Mouse (Mus musculus) lung, adult 2 months (tissue): ENCODE measurements around the gene Tmem200c. TPM values are rescaled to one million over a fixed set of nuclear protein-coding genes. Genes with fewer than 3 reads are reported as not detected.

Experiments
- DNase-seq: peaks from one replicate; pipeline ENCODE4 v3.0.0; 2022
- H3K4me1 ChIP-seq: fragments of 200-500 bp; 2 replicates; pipeline ENCODE4 v1.6.1; 2011; ENCODE audit warnings: low read length; ENCODE audit not compliant: control insufficient read depth, insufficient read depth
- H3K4me3 ChIP-seq: fragments of 200-500 bp; replicated peaks from 2 replicates; pipeline ENCODE3; 2011; ENCODE audit warnings: low read depth, mild to moderate bottlenecking, control low read depth, low read length; ENCODE audit errors: extremely low read depth
- CTCF ChIP-seq: fragments of 200-500 bp; IDR thresholded peaks from 2 replicates; pipeline ENCODE4 v1.5.1; 2011; ENCODE audit warnings: mild to moderate bottlenecking, low read length, control low read depth; ENCODE audit not compliant: insufficient read depth
- POLR2A ChIP-seq: fragments of 200-500 bp; IDR thresholded peaks from 2 replicates; pipeline ENCODE4 v1.6.1; 2011; ENCODE audit warnings: low read depth, mild to moderate bottlenecking, control low read depth, low read length, borderline replicate concordance; ENCODE audit errors: extremely low read depth
- WGBS: fragments of 180-500 bp; shearing (Covaris S2); methylation state at CpG from one replicate; pipeline ENCODE4 v1.1.7; 2018; 5-methylcytosine and 5-hydroxymethylcytosine counted together
- polyA plus RNA-seq: library from polyadenylated mRNA; depleted of rRNA; stranded (reverse); fragments of >200 nt; gene quantifications from 2 replicates; pipeline ENCODE4 v1.2.3, GENCODE M21; 2012; rRNA removed

The Tmem200c gene
- polyA plus RNA-seq, 1 experiment = 0.12 TPM

DNA sequence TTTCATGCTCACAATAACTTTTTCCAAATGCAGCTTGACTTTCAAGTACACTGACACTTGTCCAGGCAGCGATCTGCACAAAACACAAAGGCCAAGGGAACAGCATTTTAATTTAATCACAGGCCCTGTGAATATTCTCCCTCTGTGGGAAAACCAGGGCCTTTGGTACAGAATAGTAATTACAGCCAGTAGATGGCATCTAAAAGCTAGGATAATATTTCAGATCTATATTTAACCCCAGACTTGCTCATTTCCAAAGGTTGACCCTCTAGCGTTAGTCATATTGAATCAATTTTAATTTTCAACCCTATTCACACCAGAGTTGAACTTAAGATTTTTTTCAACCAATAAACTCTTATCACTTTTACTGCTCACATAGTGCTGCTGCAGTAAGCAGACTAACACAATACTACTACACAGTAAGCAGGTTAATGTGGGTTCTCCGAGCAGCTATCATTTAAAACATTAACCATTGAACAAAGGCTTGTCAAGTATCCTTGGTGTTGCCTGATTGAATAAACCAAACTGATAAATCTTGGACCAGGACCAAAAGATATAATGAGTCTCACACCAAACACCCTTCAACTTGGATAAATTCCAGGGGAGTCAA is 57.2 kb downstream of the Tmem200c start:
- Histone ChIP-seq H3K4me1 (no peaks in the 10 kb centered on the region), H3K4me3 (no peak overlapping the region)
- no peak for DNase-seq
- WGBS = 49% methylated on average over 3 of the region's 3 CpGs
- no peak for TF ChIP-seq CTCF

DNA sequence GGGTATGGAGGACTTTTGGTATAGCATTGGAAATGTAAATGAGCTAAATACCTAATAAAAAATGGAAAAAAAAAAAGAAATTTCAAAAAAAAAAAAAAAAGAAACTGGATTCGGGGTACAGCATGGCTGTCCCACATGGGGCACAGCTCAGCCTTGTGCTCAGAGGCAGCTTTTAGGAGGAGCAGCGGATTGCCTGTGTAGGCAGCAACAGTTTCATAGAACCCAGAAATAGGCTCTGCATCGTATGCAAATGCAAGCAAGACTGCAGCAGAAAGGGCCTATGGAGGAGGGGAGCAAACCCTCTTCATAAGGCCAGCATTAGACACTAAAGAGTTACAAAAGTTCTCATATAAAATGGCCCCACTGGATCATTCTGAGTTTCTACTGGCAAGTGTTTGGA is 64.2 kb downstream of the Tmem200c start:
- H3K4me1 ChIP-seq = no peaks in the 10 kb centered on the region
- TF ChIP-seq POLR2A = no peak
- no peak for TF ChIP-seq CTCF
- DNase-seq = no peak
- 90% methylated on average over 3 of the region's 3 CpGs for WGBS
- no peak overlapping the region for H3K4me3 ChIP-seq

Other genes with a start within 250 kb of the Tmem200c start
- 5.0 and 7.2 TPM in 2 replicates for gene Epb41l3, start 249.1 kb downstream of the Tmem200c start, polyA plus RNA-seq